8 mouse cellular contexts compared by ENCODE assay signal in genomic region chr5:91962259-91962638, GRCm38 (mm10). TPM values are rescaled to one million over a fixed set of nuclear protein-coding genes. Genes with fewer than 3 reads are reported as not detected.
A peak's percentile ranks its signal among the peaks of the same experiment; 100 is the strongest.
DNase-seq lines count a peak whose midpoint lies in the region; ATAC-seq and TF ChIP-seq lines count a peak whose summit lies in the region.

No protein-coding gene starts in this region.

- in situ Hi-C loops in ES-E14 (cut with MboI; ENCODE audit: low sequenced_read_pairs in 2 of 2, unreplicated experiment in 2 of 2): no loop called here

- peak overlapping the region; percentile 94 to 95 for H3K4me3 ChIP-seq in ES-E14 (ENCODE audit: insufficient read depth in 1 of 2, low read depth in 1 of 2, low read length in 2 of 2, poor library complexity in 1 of 2, severe bottlenecking in 1 of 2)
- peak overlapping the region; percentile 70 for H3K4me3 ChIP-seq in forebrain, embryonic 11.5 days (ENCODE audit: low read depth, low read length)
- H3K4me3 ChIP-seq in limb, embryonic 13.5 days: peak overlapping the region; percentile 74

- H3K9ac ChIP-seq in ES-E14 (ENCODE audit: insufficient read depth, low read depth, low read length, poor library complexity, severe bottlenecking): peak overlapping the region; percentile 98
- H3K9ac ChIP-seq in forebrain, embryonic 11.5 days (ENCODE audit: low read length): peak overlapping the region; percentile 78
- H3K9ac ChIP-seq in limb, embryonic 13.5 days: peak overlapping the region; percentile 79

- intact Hi-C loops in gastrocnemius, postnatal 36 days (cut with DNase I): loop anchor here (10.0 kb wide), 1 partner anchor 153 kb away; no protein-coding TSS in a partner anchor

- H3K4me1 ChIP-seq in ES-E14 (ENCODE audit: control insufficient read depth in 2 of 2, insufficient read depth in 2 of 2, low read length in 2 of 2, poor library complexity in 1 of 2): no peaks in the 10 kb centered on the region
- peaks cover 6% of the 10 kb centered on the region for H3K4me1 ChIP-seq in forebrain, embryonic 11.5 days (replicated peaks; ENCODE audit: control insufficient read depth, insufficient read depth, low read length)
- H3K4me1 ChIP-seq in limb, embryonic 13.5 days: peaks cover 23% of the 10 kb centered on the region

- H3K27ac ChIP-seq in ES-E14 (ENCODE audit: insufficient read depth, low read depth, low read length, poor library complexity, severe bottlenecking): peak overlapping the region; percentile 94
- H3K27ac ChIP-seq in forebrain, embryonic 11.5 days (ENCODE audit: low read depth, low read length): peak overlapping the region; percentile 96
- H3K27ac ChIP-seq in limb, embryonic 13.5 days: peak overlapping the region; percentile 98

- peak; percentile 79 for DNase-seq in adrenal gland, postnatal 14 days
- no peak for DNase-seq in adrenal gland, adult 18-20 months (ENCODE audit: low spot score in 2 of 2)
- no peak for DNase-seq in ES-E14 (ENCODE audit: low read depth, low spot score)
- DNase-seq in forebrain, embryonic 11.5 days (ENCODE audit: low spot score): no peak
- peak; percentile 89 for DNase-seq in naive thymus-derived CD4-positive, alpha-beta T cell, adult 2 months (ENCODE audit: low read depth)
- DNase-seq in gastrocnemius, postnatal 36 days: no peak
- DNase-seq in thymus, adult 18-20 months: no peak

- no peaks in the 10 kb centered on the region for H3K9me3 ChIP-seq in ES-E14 (ENCODE audit: control insufficient read depth, insufficient read depth, low read depth, low read length)
- H3K9me3 ChIP-seq in forebrain, embryonic 11.5 days (ENCODE audit: control insufficient read depth, low read length): no peaks in the 10 kb centered on the region
- no peaks in the 10 kb centered on the region for H3K9me3 ChIP-seq in limb, embryonic 13.5 days

- H3K36me3 ChIP-seq in ES-E14 (ENCODE audit: control insufficient read depth, insufficient read depth, low read length, poor library complexity, severe bottlenecking): peaks cover 5% of the 10 kb centered on the region
- no peaks in the 10 kb centered on the region; the same call in 1 of the 2 replicates for H3K36me3 ChIP-seq in forebrain, embryonic 11.5 days (ENCODE audit: control insufficient read depth, insufficient read depth, low read length)
- peaks cover 10% of the 10 kb centered on the region for H3K36me3 ChIP-seq in limb, embryonic 13.5 days

- H3K4me2 ChIP-seq in forebrain, embryonic 11.5 days (ENCODE audit: low read depth, low read length, severe bottlenecking): peak overlapping the region; percentile 46
- H3K4me2 ChIP-seq in limb, embryonic 13.5 days (replicated peaks): peak overlapping the region; percentile 64

- H3K27me3 ChIP-seq in forebrain, embryonic 11.5 days (ENCODE audit: control insufficient read depth, insufficient read depth, low read length): no peaks in the 10 kb centered on the region
- no peaks in the 10 kb centered on the region for H3K27me3 ChIP-seq in limb, embryonic 13.5 days

- under 1% methylated on average over 14 of the region's 14 CpGs for WGBS in forebrain, embryonic 11.5 days
- WGBS in limb, embryonic 13.5 days: 0% methylated on average over 14 of the region's 14 CpGs

- no peak; the same call in 1 of the 2 replicates for ATAC-seq in forebrain, embryonic 11.5 days (replicated peaks; ENCODE audit: low FRiP score)
- ATAC-seq in limb, embryonic 13.5 days (ENCODE audit: low FRiP score, low read depth): no peak

TF ChIP-seq in ES-E14, 5 proteins besides CTCF, POLR2A, EP300 and RAD21:
- no peak for TF ChIP-seq ZNF384 (IDR thresholded peaks at IDR 0.05; ENCODE audit: low read depth, low read length)
- TF ChIP-seq ZC3H11A (IDR thresholded peaks at IDR 0.05; ENCODE audit: borderline replicate concordance, low read depth, low read length): no peak
- TF ChIP-seq HCFC1 (IDR thresholded peaks at IDR 0.05; ENCODE audit: borderline replicate concordance, insufficient read depth, low read length): no peak
- no peak for TF ChIP-seq MAFK (IDR thresholded peaks at IDR 0.05; ENCODE audit: insufficient read depth, low read depth, low read length)
- no peak for TF ChIP-seq CHD2 (IDR thresholded peaks at IDR 0.05; ENCODE audit: low read depth, low read length)

RNA-seq across cellular contexts. Expression of gene Rchy1, which starts 0.6 kb away (rescaled TPM):
- total RNA-seq in adrenal gland, postnatal 14 days (2021): 56.4 and 64.6 TPM in 2 replicates
- 10 to 100 TPM; 48.0 to 66.3 TPM for total RNA-seq in adrenal gland, adult 18-20 months (2021)
- total RNA-seq in ES-E14 (2012; rRNA removed): 26.3 and 31.6 TPM in 2 replicates
- 44.5 and 45.8 TPM in 2 replicates for polyA plus RNA-seq in forebrain, embryonic 11.5 days (2014; fragmentation: Nextera tagmentation; extraction: Ambion mirVana)
- polyA plus RNA-seq in limb, embryonic 13.5 days (2015; fragmentation: Nextera tagmentation; extraction: Ambion mirVana): 81.9 and 83.6 TPM in 2 replicates
- 10 to 100 TPM; 21.7 to 26.0 TPM for total RNA-seq in gastrocnemius, postnatal 36 days (2021)

RNA-seq across cellular contexts. Expression of gene Odaph, which starts 25.0 kb away (rescaled TPM):
- total RNA-seq in adrenal gland, postnatal 14 days (2021): not detected in 2 replicates
- total RNA-seq in adrenal gland, adult 18-20 months (2021): not detected
- total RNA-seq in ES-E14 (2012; rRNA removed): 0.74 and 0.89 TPM in 2 replicates
- polyA plus RNA-seq in forebrain, embryonic 11.5 days (2014; fragmentation: Nextera tagmentation; extraction: Ambion mirVana): not detected in 2 replicates
- not detected in 2 replicates for polyA plus RNA-seq in limb, embryonic 13.5 days (2015; fragmentation: Nextera tagmentation; extraction: Ambion mirVana)
- total RNA-seq in gastrocnemius, postnatal 36 days (2021): not detected

Comparison
In these comparisons a context has a peak if more than half of its experiments do, and no peak if none do; other contexts are left out.
1. DNase-seq: peak in adrenal gland, postnatal 14 days (single experiment) and naive thymus-derived CD4-positive, alpha-beta T cell, adult 2 months (single experiment); none in adrenal gland, adult 18-20 months (0 of 2), ES-E14 (single experiment), forebrain, embryonic 11.5 days (single experiment), gastrocnemius, postnatal 36 days (0 of 2) and thymus, adult 18-20 months (0 of 2).
2. Peak in every context shown above with its lines, with median percentiles within 50 percentile points of each other: H3K27ac ChIP-seq, H3K4me3 ChIP-seq and H3K9ac ChIP-seq.